Mouse (Mus musculus) kidney, adult 2 months (tissue): ENCODE measurements at regions not wholly inside any gene's neighbourhood (a gene's known extent, or its start where the extent isn't known, plus 50 kb on each side); places are given as distances from the start of the nearest gene placed in this dataset.
"Not testable (repeated sequence)": the region's sequence is repeated elsewhere in the genome, so short reads cannot be mapped to it uniquely, and the experiment has no call there.

Experiments used
- DNase-seq: peaks from one replicate; pipeline ENCODE4 v3.0.0; 2021
- H3K27ac ChIP-seq: fragments of 200-500 bp; 2 replicates; pipeline ENCODE4 v1.5.1; 2012; ENCODE audit warnings: low read depth, low read length, control low read depth, inconsistent platforms; ENCODE audit not compliant: insufficient read depth
- H3K27me3 ChIP-seq: fragments of 200-500 bp; replicated peaks from 2 replicates; pipeline ENCODE4 v1.6.1; 2012; ENCODE audit warnings: mild to moderate bottlenecking, moderate library complexity, low read length, inconsistent platforms; ENCODE audit not compliant: control insufficient read depth, insufficient read depth
- H3K36me3 ChIP-seq: fragments of 200-500 bp; 2 replicates; pipeline ENCODE4 v1.6.1; 2012; ENCODE audit warnings: mild to moderate bottlenecking, moderate library complexity, low read length, inconsistent platforms; ENCODE audit not compliant: control insufficient read depth, insufficient read depth
- H3K4me1 ChIP-seq: fragments of 200-500 bp; 2 replicates; pipeline ENCODE4 v1.6.1; 2011; ENCODE audit warnings: low read length; ENCODE audit not compliant: control insufficient read depth, insufficient read depth
- H3K4me3 ChIP-seq: fragments of 200-500 bp; 2 replicates; pipeline ENCODE4 v1.5.1; 2011; ENCODE audit warnings: mild to moderate bottlenecking, low read depth, low read length, control low read depth; ENCODE audit not compliant: insufficient read depth
- CTCF ChIP-seq: fragments of 200-500 bp; conservative IDR thresholded peaks from 2 replicates; pipeline ENCODE4 v1.5.1; 2011; ENCODE audit warnings: low read depth, mild to moderate bottlenecking, control low read depth, low read length, moderate library complexity, mixed read lengths; ENCODE audit not compliant: insufficient read depth, insufficient read length
- POLR2A ChIP-seq: fragments of 200-500 bp; IDR thresholded peaks from one replicate; pipeline ENCODE4 v1.6.1; 2011; ENCODE audit warnings: low read depth, low read length, control low read depth
- WGBS: fragments of 180-500 bp; shearing (Covaris S2); methylation state at CpG from one replicate; pipeline ENCODE4 v1.1.7; 2018; 5-methylcytosine and 5-hydroxymethylcytosine counted together

- no peaks in the 10 kb centered on the region for H3K27me3 ChIP-seq
- DNase-seq, result no peak
- H3K4me3 ChIP-seq, result no peak overlapping the region
- H3K27ac ChIP-seq, result no peak overlapping the region
- TF ChIP-seq CTCF (no peak), POLR2A (no peak)
- no peaks in the 10 kb centered on the region for H3K4me1 ChIP-seq
- no peaks in the 10 kb centered on the region for H3K36me3 ChIP-seq
- WGBS, result 65% methylated on average over 3 of the region's 3 CpGs
Observed at GRCm38 (mm10) chr10:9331694-9332093, 343.3 kb downstream of the Samd5 start.

DNA sequence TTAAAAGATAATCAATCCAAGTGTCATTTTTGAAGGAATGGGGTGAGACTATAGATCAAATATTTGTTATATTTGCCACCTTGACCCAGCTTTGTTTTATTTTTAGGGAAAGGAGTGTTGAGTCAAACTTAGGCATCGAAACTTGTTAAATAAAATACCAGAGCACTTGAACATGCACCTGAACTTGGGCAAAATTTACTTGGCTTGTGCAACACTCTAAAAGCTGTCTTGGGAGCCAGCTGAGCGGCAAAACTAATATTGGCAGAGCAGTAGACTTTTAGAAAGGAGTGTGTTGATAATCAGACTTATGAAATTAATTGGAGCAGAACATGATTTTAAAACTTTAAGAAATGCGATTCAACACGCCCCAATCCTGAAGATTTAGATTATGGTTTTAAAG lies 346.7 kb downstream of the Samd5 start:
- Histone ChIP-seq H3K27me3 (no peaks in the 10 kb centered on the region), H3K27ac (no peak overlapping the region), H3K4me3 (no peak overlapping the region), H3K36me3 (no peaks in the 10 kb centered on the region), H3K4me1 (no peaks in the 10 kb centered on the region)
- 92% methylated on average over 4 of the region's 4 CpGs for WGBS
- TF ChIP-seq CTCF, result no peak
- no peak for TF ChIP-seq POLR2A
- DNase-seq, result no peak

DNA sequence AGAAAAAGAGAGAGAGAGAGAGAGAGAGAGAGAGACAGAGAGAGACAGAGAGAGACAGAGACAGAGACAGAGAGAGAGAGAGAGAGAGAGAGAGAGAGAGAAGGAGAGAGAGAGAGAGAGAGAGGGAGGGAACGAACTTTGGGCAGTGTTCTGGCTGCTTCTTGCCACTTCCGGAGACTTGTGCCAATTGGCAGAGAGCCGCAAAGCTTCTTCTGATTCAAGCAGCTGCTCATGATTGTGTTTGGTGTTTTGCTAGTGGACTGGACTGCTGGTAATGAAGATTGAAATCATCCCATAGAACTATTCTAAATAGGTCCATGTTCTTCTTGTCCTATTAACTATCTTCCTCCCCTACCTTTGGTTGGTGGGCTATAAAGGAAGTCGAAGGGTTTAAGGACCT lies 347.1 kb downstream of the Samd5 start:
- not testable (repeated sequence) for H3K27ac ChIP-seq, H3K36me3 ChIP-seq, H3K4me3 ChIP-seq, H3K27me3 ChIP-seq, H3K4me1 ChIP-seq
- 70% methylated on average over 4 of the region's 4 CpGs for WGBS
- DNase-seq, result peak; percentile 38

GRCm38 (mm10) chr10:9312326-9312725 lies 362.7 kb downstream of the Samd5 start:
- TF ChIP-seq CTCF (no peak), POLR2A (no peak)

DNA sequence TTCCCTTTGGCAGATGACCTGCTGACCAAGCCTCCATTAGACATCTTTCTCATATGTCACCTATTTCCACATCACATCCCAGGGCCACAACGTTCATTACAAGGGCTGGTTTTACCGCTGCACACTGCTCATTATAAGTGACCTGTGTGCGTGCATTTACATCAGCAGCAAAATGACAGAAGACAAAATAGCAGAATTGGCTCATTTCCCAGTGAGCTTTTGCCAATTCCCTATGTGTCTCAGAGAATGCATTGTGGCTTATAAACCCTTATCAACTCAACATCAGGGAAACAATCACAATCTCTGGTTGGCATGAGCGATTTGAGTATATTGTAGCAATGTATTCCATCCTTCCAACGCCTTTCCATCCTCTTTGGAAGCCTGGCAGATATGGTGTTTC lies 364.7 kb downstream of the Samd5 start:
- Histone ChIP-seq H3K4me3 (no peak overlapping the region), H3K27ac (no peak overlapping the region), H3K36me3 (no peaks in the 10 kb centered on the region), H3K27me3 (no peaks in the 10 kb centered on the region), H3K4me1 (no peaks in the 10 kb centered on the region)
- WGBS, result 57% methylated on average over 5 of the region's 5 CpGs
- DNase-seq, result no peak
- no peak for TF ChIP-seq POLR2A
- no peak for TF ChIP-seq CTCF

More at GRCm38 (mm10) chr10:9312326-9312725, 362.7 kb downstream of the Samd5 start:
- no peak for DNase-seq
- Histone ChIP-seq H3K36me3 (no peaks in the 10 kb centered on the region), H3K4me1 (no peaks in the 10 kb centered on the region), H3K4me3 (no peak overlapping the region), H3K27ac (no peak overlapping the region), H3K27me3 (no peaks in the 10 kb centered on the region)
- 90% methylated on average over 6 of the region's 6 CpGs for WGBS

DNA sequence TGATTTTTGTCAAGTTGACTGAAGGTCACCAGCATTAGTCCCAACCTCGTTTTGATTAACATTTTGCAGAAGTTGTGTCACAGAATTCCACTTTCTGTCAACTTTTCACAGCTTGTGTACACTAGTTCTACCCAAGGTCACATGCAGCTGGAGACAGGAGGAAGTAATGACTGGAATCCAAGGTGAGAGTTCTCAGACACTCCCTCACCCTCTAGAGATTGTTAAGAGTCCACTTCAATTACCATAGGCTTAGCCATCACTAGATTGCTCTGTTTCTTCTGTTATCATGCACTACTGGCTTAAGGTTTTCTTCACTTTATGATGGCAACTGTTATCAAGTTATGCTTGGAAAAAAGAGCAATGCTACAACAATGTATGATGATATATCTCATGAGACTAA lies 379.0 kb downstream of the Samd5 start:
- H3K4me1 ChIP-seq, result no peaks in the 10 kb centered on the region
- DNase-seq, result no peak
- no peaks in the 10 kb centered on the region for H3K27me3 ChIP-seq
- H3K4me3 ChIP-seq, result no peak overlapping the region
- H3K27ac ChIP-seq, result no peak overlapping the region
- H3K36me3 ChIP-seq, result no peaks in the 10 kb centered on the region
- WGBS, result 35% methylated on average over 1 of the region's 1 CpGs
- no peak for TF ChIP-seq CTCF
- TF ChIP-seq POLR2A, result no peak

GRCm38 (mm10) chr10:9295269-9295668 lies 379.7 kb downstream of the Samd5 start:
- no peaks in the 10 kb centered on the region for H3K4me1 ChIP-seq
- H3K27me3 ChIP-seq, result no peaks in the 10 kb centered on the region
- H3K27ac ChIP-seq, result no peak overlapping the region
- TF ChIP-seq CTCF (no peak), POLR2A (no peak)
- no peak for DNase-seq
- 50% methylated on average over 1 of the region's 1 CpGs for WGBS
- H3K36me3 ChIP-seq, result no peaks in the 10 kb centered on the region
- no peak overlapping the region for H3K4me3 ChIP-seq

GRCm38 (mm10) chr10:9294620-9295019 lies 380.4 kb downstream of the Samd5 start:
- DNase-seq, result no peak
- Histone ChIP-seq H3K36me3 (no peaks in the 10 kb centered on the region), H3K27ac (no peak overlapping the region), H3K4me3 (no peak overlapping the region), H3K27me3 (no peaks in the 10 kb centered on the region), H3K4me1 (no peaks in the 10 kb centered on the region)
- WGBS, result 56% methylated on average over 2 of the region's 2 CpGs
- no peak for TF ChIP-seq POLR2A
- no peak for TF ChIP-seq CTCF
